Mouse (Mus musculus): ENCODE measurements around the gene Nudt7. TPM values are rescaled to one million over a fixed set of nuclear protein-coding genes. Genes with fewer than 3 reads are reported as not detected.

Gene Nudt7
- total RNA-seq, 2 experiments from 2014 or later: 4.7 to 5.3 TPM

DNA sequence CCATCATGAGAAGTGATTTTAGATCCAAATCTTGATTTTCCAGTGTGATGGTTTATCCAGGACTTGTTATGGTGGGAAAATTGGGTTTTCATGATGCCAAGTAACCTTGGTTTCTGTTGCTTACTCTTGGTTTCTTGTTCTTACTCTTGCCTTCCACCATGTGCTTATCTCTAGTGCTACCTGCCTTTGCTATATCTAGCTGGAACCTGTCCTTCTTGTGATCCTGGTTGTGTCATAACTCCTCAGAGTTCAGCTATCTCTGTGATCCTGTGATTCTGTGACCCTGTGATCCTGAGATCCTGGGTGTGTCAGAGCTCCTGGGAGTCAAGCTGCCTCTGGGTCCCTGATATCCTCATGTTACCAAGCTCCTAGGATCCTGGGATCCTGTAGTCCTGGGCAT, 8.8 kb downstream of the Nudt7 start:
- no peak for DNase-seq (ENCODE audit: low spot score in 2 of 2)

GRCm38 (mm10) chr8:114143645-114144290, 10.4 kb downstream of the Nudt7 start:
- DNase-seq (ENCODE audit: low spot score in 2 of 2): no peak

- no peak for DNase-seq (ENCODE audit: low spot score in 2 of 2)
Measured at GRCm38 (mm10) chr8:114153311-114154045, 20.1 kb downstream of the Nudt7 start.

GRCm38 (mm10) chr8:114158586-114158985, 25.2 kb downstream of the Nudt7 start:
- no peak for DNase-seq (ENCODE audit: low spot score in 2 of 2)

- no peak for DNase-seq (ENCODE audit: low spot score in 2 of 2)
Measured at GRCm38 (mm10) chr8:114159666-114160065, 26.3 kb downstream of the Nudt7 start.

DNA sequence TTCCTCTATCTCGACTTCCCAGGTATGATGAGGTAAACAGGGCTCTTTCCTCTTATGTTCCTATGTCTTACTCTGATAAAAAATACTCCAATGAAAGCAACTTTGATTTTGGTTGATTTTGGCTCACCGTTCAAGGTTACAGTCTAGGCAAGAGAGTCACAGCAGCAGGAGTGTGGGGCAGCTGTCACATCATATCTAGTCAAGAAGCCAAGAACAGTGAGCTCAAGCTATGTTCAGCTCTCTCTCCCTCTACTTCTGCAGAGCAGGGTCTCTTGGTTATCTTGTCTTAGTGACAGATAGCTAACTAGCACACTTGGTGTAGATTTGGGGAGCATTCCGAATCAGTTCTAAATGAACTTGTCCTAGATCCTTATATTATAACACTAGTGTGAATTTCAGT, 30.5 kb downstream of the Nudt7 start:
- no peak for DNase-seq (ENCODE audit: low spot score in 2 of 2)

- DNase-seq (ENCODE audit: low spot score in 2 of 2): no peak
Measured at GRCm38 (mm10) chr8:114164444-114165096, 31.2 kb downstream of the Nudt7 start.

GRCm38 (mm10) chr8:114165741-114166140, 32.4 kb downstream of the Nudt7 start:
- no peak for DNase-seq (ENCODE audit: low spot score in 2 of 2)

DNA sequence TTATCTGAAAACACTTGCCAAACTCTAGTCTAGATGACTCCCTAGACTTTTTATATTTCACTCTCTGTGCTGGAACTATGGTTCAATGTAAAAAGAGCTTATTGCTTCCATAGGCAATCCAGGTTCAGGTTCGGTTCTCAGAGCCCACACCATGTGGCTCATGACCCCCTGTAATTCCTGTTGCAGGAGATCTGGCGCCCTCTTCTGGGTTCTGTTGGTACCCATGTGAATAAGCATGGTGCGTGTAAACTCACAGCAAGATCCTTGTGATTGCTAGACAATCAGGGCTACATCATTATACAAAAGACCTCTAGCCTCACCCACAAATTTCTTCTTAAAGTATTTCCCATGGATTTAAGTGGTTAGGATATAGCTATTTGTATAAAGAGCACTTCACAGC, 43.4 kb downstream of the Nudt7 start:
- DNase-seq (ENCODE audit: low spot score in 2 of 2): no peak

- DNase-seq (ENCODE audit: low spot score in 2 of 2): no peak
Measured at GRCm38 (mm10) chr8:114193334-114193733, 60.0 kb downstream of the Nudt7 start.

GRCm38 (mm10) chr8:114198990-114199389, 65.6 kb downstream of the Nudt7 start:
- DNase-seq (ENCODE audit: low spot score in 2 of 2): no peak

Other genes with a start within 250 kb of the Nudt7 start
- 10 to 100 TPM in 1 of 2 experiments, 1 to 10 TPM in 1; 9.5 to 17.3 TPM for gene Vat1l, start 72.1 kb downstream of the Nudt7 start, total RNA-seq (2021)